Mouse (Mus musculus) embryonic facial prominence, embryonic 13.5 days (tissue): ENCODE results near the gene Grin3b. TPM values are rescaled to one million over a fixed set of nuclear protein-coding genes. Genes with fewer than 3 reads are reported as not detected.
"Not testable (repeated sequence)": the region's sequence is repeated elsewhere in the genome, so short reads cannot be mapped to it uniquely, and the experiment has no call there.

Source experiments
- ATAC-seq: fragments of 200-750 bp; cut with Nextera tagmentation; 2 replicates; pipeline ENCODE4 v1.8.0; 2017; ENCODE audit warnings: low read depth; ENCODE audit not compliant: insufficient number of reproducible peaks, insufficient read depth, low FRiP score, low TSS enrichment
- H3K27ac ChIP-seq: fragments of 300-500 bp; sonication (generic); 2 replicates; pipeline ENCODE4 v1.5.1; 2015; ENCODE audit warnings: moderate library complexity, mild to moderate bottlenecking, inconsistent platforms
- H3K27me3 ChIP-seq: fragments of 300-500 bp; sonication (generic); 2 replicates; pipeline ENCODE4 v1.6.1; 2015; ENCODE audit warnings: mild to moderate bottlenecking, inconsistent platforms
- H3K36me3 ChIP-seq: fragments of 300-500 bp; sonication (generic); 2 replicates; pipeline ENCODE4 v1.6.1; 2015; ENCODE audit warnings: mild to moderate bottlenecking, inconsistent platforms
- H3K4me1 ChIP-seq: fragments of 300-500 bp; sonication (generic); 2 replicates; pipeline ENCODE4 v1.6.1; 2015; ENCODE audit warnings: inconsistent platforms
- H3K4me2 ChIP-seq: fragments of 300-500 bp; sonication (generic); 2 replicates; pipeline ENCODE4 v1.6.1; 2015; ENCODE audit warnings: moderate library complexity, mild to moderate bottlenecking, inconsistent platforms
- H3K4me3 ChIP-seq: fragments of 300-500 bp; sonication (generic); 2 replicates; pipeline ENCODE4 v1.5.1; 2015; ENCODE audit warnings: mild to moderate bottlenecking, inconsistent platforms
- H3K9ac ChIP-seq: fragments of 300-500 bp; sonication (generic); 2 replicates; pipeline ENCODE4 v1.6.1; 2015; ENCODE audit warnings: mild to moderate bottlenecking, inconsistent platforms
- H3K9me3 ChIP-seq: fragments of 300-500 bp; sonication (generic); 2 replicates; pipeline ENCODE4 v1.6.1; 2016; ENCODE audit warnings: inconsistent platforms
- WGBS: fragments of 180-500 bp; shearing (Covaris S2); methylation state at CpG from one replicate; pipeline ENCODE4 v1.1.7; 2015; ENCODE audit warnings: mixed read lengths; 5-methylcytosine and 5-hydroxymethylcytosine counted together
- polyA plus RNA-seq: library from polyadenylated mRNA; unstranded; fragments of >200 nt; fragmentation: Nextera tagmentation; extraction: Ambion mirVana; gene quantifications from 2 replicates; pipeline ENCODE4 v1.2.1, GENCODE M21; 2015

Grin3b gene
- polyA plus RNA-seq, 1 experiment from 2014 or later = 0.83 TPM

- Histone ChIP-seq H3K36me3 (peaks cover 25% of the 10 kb centered on the region), H3K27ac (no peak overlapping the region), H3K27me3 (no peaks in the 10 kb centered on the region), H3K9ac (no peak overlapping the region), H3K4me3 (no peak overlapping the region), H3K4me1 (peaks cover 14% of the 10 kb centered on the region), H3K4me2 (no peak overlapping the region), H3K9me3 (no peaks in the 10 kb centered on the region)
- ATAC-seq = no peak
- WGBS = 27% methylated on average over 4 of the region's 4 CpGs
Measured at GRCm38 (mm10) chr10:79956643-79957154, 13.8 kb upstream of the Grin3b start.

DNA sequence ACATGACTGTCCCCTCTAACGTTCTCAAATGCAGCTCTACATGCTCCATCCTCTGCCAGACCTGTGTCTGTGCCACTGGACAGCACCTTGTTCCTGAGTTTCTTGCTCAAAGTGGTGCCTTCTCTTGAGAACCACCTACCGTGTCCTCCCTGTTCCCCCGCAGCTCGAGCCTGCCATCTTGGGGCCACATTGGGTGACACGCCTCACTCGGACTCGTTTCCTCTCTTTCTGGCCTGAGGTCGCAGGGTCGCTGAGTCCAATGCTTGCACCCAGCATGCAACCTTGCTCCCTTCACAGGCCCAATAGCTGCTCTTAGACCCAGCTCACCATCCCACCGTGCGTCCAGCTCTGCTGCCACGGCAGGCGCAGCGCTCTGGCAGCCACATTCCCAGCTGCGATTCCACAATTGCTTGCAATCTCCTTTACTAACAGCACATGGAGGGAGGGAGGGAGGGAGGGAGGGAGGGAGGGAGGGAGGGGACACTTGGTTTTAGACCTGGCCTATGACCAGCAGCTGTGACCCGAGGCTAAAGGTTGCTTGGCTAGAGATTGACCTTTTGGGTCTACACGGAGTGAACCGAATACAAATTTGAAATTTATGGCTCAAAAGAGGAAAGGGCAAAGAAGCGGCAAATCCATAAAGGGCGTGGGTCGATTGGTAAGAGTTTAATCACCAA, 12.2 kb upstream of the Grin3b start:
- Histone ChIP-seq H3K27me3 (no peaks in the 10 kb centered on the region), H3K9me3 (no peaks in the 10 kb centered on the region), H3K9ac (0 out of 2 replicates have a peak overlapping the region, but pooled peaks have one; percentile 1), H3K4me2 (peak overlapping the region; percentile 47), H3K27ac (no peak overlapping the region), H3K4me1 (peaks cover 14% of the 10 kb centered on the region), H3K4me3 (0 out of 2 replicates have a peak overlapping the region, but pooled peaks have one; percentile 13), H3K36me3 (peaks cover 24% of the 10 kb centered on the region)
- no peak for ATAC-seq
- 13% methylated on average over 21 of the region's 21 CpGs for WGBS

- ATAC-seq, H3K9ac ChIP-seq, H3K27ac ChIP-seq, H3K27me3 ChIP-seq, H3K9me3 ChIP-seq: not testable (repeated sequence)
- peaks cover 31% of the 10 kb centered on the region for H3K36me3 ChIP-seq
- H3K4me1 ChIP-seq = peaks cover 14% of the 10 kb centered on the region
- peak overlapping the region; percentile 98 for H3K4me3 ChIP-seq
- peak overlapping the region; percentile 89 for H3K4me2 ChIP-seq
- WGBS = 35% methylated on average over 10 of the region's 10 CpGs
Measured at GRCm38 (mm10) chr10:79959412-79959811, 11.1 kb upstream of the Grin3b start.

DNA sequence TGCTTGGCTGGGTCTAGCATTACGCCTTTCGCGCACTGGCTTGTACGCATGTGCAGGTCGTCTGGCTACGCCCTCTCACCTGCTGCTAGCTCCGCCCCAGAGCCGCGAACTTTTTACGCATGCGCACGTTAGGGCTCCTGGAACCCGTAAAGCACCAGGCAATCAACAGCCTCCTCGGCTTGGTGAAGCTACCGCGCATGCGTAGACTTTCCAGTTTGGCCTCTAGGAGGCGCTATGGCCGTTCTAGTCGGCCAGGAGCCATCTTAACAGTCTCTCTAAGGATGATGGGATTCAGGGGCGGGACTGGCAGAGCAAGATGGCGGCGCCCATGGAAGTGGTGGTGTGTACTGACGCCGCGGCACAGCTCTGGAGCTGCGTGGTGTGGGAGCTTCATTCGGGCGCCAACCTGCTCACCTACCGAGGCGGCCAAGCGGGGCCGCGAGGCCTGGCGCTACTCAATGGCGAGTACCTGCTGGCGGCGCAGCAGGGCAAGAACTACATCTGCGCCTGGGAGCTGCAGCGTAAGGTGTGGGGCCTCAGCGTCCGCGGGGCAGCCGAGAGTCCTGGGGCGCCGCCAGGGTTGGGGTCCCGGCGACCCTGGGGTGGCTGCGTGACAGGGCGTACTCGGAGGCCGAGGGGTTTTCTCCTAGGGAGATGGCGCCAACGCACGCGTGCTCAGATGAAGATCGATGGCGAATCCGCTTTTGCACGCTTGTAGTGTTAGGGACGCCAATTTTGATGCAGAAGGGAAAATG, 10.5 kb upstream of the Grin3b start, which contains the start of gene Wdr18:
Gene Wdr18 (plus strand): TSS at position 306 of the 755 bp plus-strand sequence.
- Histone ChIP-seq H3K4me2 (peak within 1 kb of the TSS; percentile 89), H3K9me3 (no peaks in the 10 kb centered on the region), H3K36me3 (peaks cover 37% of the 10 kb centered on the region), H3K4me3 (peak within 1 kb of the TSS; percentile 98), H3K27me3 (no peaks in the 10 kb centered on the region), H3K27ac (peak within 1 kb of the TSS; percentile 64), H3K9ac (peak within 1 kb of the TSS; percentile 93), H3K4me1 (peaks cover 14% of the 10 kb centered on the region)
- ATAC-seq = peak; percentile 92
- WGBS = 0% methylated on average over 61 of the region's 61 CpGs

- no peak for ATAC-seq
- H3K9ac ChIP-seq = peak overlapping the region; percentile 93
- H3K9me3 ChIP-seq = no peaks in the 10 kb centered on the region
- H3K4me1 ChIP-seq = peaks cover 14% of the 10 kb centered on the region
- H3K36me3 ChIP-seq = peaks cover 44% of the 10 kb centered on the region
- peak overlapping the region; percentile 89 for H3K4me2 ChIP-seq
- H3K27ac ChIP-seq = no peak overlapping the region
- WGBS = 14% methylated on average over 10 of the region's 10 CpGs
- peak overlapping the region; percentile 98 for H3K4me3 ChIP-seq
- no peaks in the 10 kb centered on the region for H3K27me3 ChIP-seq
Measured at GRCm38 (mm10) chr10:79960671-79961294, 9.7 kb upstream of the Grin3b start.

GRCm38 (mm10) chr10:79964727-79965126, 5.8 kb upstream of the Grin3b start:
- Histone ChIP-seq H3K4me2 (no peak overlapping the region), H3K4me1 (peaks cover 11% of the 10 kb centered on the region), H3K9ac (no peak overlapping the region), H3K27ac (no peak overlapping the region), H3K27me3 (no peaks in the 10 kb centered on the region), H3K4me3 (no peak overlapping the region), H3K36me3 (peaks cover 75% of the 10 kb centered on the region), H3K9me3 (no peaks in the 10 kb centered on the region)
- 90% methylated on average over 7 of the region's 7 CpGs for WGBS
- ATAC-seq = no peak

DNA sequence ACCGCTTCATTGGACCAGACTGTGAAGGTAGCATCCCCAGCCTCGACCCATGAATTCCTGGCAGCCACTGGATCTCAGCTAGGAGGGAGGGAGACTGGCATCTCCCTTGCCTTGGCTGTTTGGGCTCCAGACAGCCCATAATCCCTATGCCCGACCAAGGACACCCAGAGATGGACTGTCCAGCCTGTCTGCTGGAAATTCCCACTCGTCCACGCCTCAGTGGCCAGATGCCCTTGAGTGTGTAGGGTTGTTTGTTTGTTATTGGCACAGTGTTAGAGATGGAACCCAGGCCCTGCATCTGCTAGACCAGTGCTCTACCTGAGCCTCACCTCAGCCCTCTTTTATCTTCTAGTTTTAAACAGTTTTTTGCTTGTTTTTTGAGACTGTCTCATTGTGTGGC, 5.2 kb upstream of the Grin3b start:
- Histone ChIP-seq H3K4me1 (peaks cover 17% of the 10 kb centered on the region), H3K27me3 (no peaks in the 10 kb centered on the region), H3K27ac (no peak overlapping the region), H3K9ac (0 out of 2 replicates have a peak overlapping the region, but pooled peaks have one; percentile 47), H3K4me3 (no peak overlapping the region), H3K36me3 (peaks cover 75% of the 10 kb centered on the region), H3K4me2 (no peak overlapping the region), H3K9me3 (no peaks in the 10 kb centered on the region)
- 85% methylated on average over 5 of the region's 5 CpGs for WGBS
- ATAC-seq = no peak

- Histone ChIP-seq H3K27ac (no peak overlapping the region), H3K4me3 (no peak overlapping the region), H3K4me2 (no peak overlapping the region), H3K9ac (no peak overlapping the region), H3K4me1 (peaks cover 18% of the 10 kb centered on the region), H3K27me3 (peaks cover 14% of the 10 kb centered on the region), H3K36me3 (peaks cover 68% of the 10 kb centered on the region), H3K9me3 (no peaks in the 10 kb centered on the region)
- no peak for ATAC-seq
- WGBS = 90% methylated on average over 5 of the region's 5 CpGs
Measured at GRCm38 (mm10) chr10:79966886-79967400, 3.6 kb upstream of the Grin3b start.

DNA sequence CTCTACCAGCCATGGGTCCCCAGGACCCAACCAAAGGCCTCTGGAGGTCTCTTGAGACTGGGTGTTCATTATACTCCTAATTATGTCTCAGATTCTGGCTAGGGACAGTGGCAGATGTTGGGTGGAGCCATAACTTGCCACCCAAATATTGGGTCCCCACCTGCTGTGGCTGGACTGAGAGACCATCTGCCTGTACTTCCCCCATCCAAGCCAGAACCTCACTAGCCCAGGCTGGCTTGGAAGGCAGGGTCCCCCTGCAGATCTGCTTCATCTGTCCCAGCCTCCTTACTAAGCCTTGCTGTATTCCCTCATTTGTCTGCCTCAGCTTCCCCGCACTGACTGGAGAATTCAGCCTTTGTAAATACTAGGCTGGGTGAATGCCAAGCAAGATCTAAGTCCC, 2.3 kb upstream of the Grin3b start:
- H3K36me3 ChIP-seq = peaks cover 59% of the 10 kb centered on the region

GRCm38 (mm10) chr10:79969124-79969568, 1.4 kb upstream of the Grin3b start:
- no peak overlapping the region for H3K9ac ChIP-seq
- peaks cover 59% of the 10 kb centered on the region for H3K36me3 ChIP-seq
- no peak overlapping the region for H3K4me2 ChIP-seq
- no peak overlapping the region for H3K4me3 ChIP-seq
- peaks cover 15% of the 10 kb centered on the region for H3K27me3 ChIP-seq
- peaks cover 18% of the 10 kb centered on the region for H3K4me1 ChIP-seq
- 15% methylated on average over 3 of the region's 3 CpGs for WGBS
- no peak overlapping the region for H3K27ac ChIP-seq
- no peaks in the 10 kb centered on the region for H3K9me3 ChIP-seq
- no peak for ATAC-seq

More for the DNA sequence above, 2.3 kb upstream of the Grin3b start:
- Histone ChIP-seq H3K9ac (no peak overlapping the region), H3K27ac (no peak overlapping the region), H3K4me1 (peaks cover 18% of the 10 kb centered on the region), H3K9me3 (no peaks in the 10 kb centered on the region), H3K4me2 (no peak overlapping the region), H3K4me3 (no peak overlapping the region), H3K27me3 (peaks cover 15% of the 10 kb centered on the region)
- ATAC-seq = no peak
- 81% methylated on average over 1 of the region's 1 CpGs for WGBS

- Histone ChIP-seq H3K27me3 (peaks cover 15% of the 10 kb centered on the region), H3K4me3 (peak overlapping the region; percentile 63), H3K4me1 (peaks cover 18% of the 10 kb centered on the region), H3K36me3 (peaks cover 58% of the 10 kb centered on the region), H3K27ac (peak overlapping the region; percentile 48), H3K9me3 (no peaks in the 10 kb centered on the region), H3K9ac (peak overlapping the region; percentile 83), H3K4me2 (peak overlapping the region; percentile 98)
- ATAC-seq = no peak
- 2% methylated on average over 21 of the region's 21 CpGs for WGBS
Measured at GRCm38 (mm10) chr10:79971183-79971497, 625 bp downstream of the Grin3b start.
